Mouse (Mus musculus) CH12.LX (cell line): Measurements from ENCODE around the gene Sun1. TPM values are rescaled to one million over a fixed set of nuclear protein-coding genes. Genes with fewer than 3 reads are reported as not detected.

Experiments
- DNase-seq: peaks from one replicate; pipeline ENCODE4 v3.0.0-alpha.2; 2013; ENCODE audit errors: extremely low read depth
- H3K27ac ChIP-seq: 2 replicates; pipeline ENCODE4 v1.5.1; 2012; ENCODE audit warnings: low read depth, mild to moderate bottlenecking, control low read depth, moderate library complexity; ENCODE audit not compliant: insufficient read depth
- H3K27me3 ChIP-seq: replicated peaks from 2 replicates; pipeline ENCODE3; 2012; ENCODE audit warnings: inconsistent platforms
- H3K36me3 ChIP-seq, 2 experiments: replicated peaks in 1 of 2; 2 replicates each; pipeline versions ENCODE3 to v1.6.1; 2012; ENCODE audit warnings: inconsistent platforms in 1 of 2, low read length in 1 of 2, mild to moderate bottlenecking in 1 of 2, mixed read lengths in 1 of 2, moderate library complexity in 1 of 2; ENCODE audit not compliant: control insufficient read depth in 1 of 2, insufficient read depth in 1 of 2
- H3K4me1 ChIP-seq, 2 experiments: 2 replicates each; pipeline ENCODE4 v1.6.1; 2012; ENCODE audit warnings: inconsistent platforms in 1 of 2, moderate library complexity in 1 of 2; ENCODE audit not compliant: insufficient read depth in 2 of 2, control insufficient read depth in 1 of 2
- H3K4me2 ChIP-seq: 2 replicates; pipeline ENCODE4 v1.6.1; 2012; ENCODE audit warnings: low read depth, mild to moderate bottlenecking, control low read depth; ENCODE audit not compliant: poor library complexity, insufficient read depth, severe bottlenecking
- H3K4me3 ChIP-seq, 3 experiments: fragments of 150-350 bp in 1 of 3; sonication (generic) in 1 of 3; replicated peaks in 1 of 3; 2 replicates each; pipeline versions ENCODE3 to v1.5.1; 2011 to 2012; ENCODE audit warnings: low read depth in 2 of 3, low read length in 2 of 3, mild to moderate bottlenecking in 2 of 3, moderate library complexity in 2 of 3, control low read depth in 1 of 3, improper control_type of control experiment in 1 of 3, inconsistent platforms in 1 of 3, mixed read lengths in 1 of 3; ENCODE audit not compliant: poor library complexity in 1 of 3
- H3K79me2 ChIP-seq: replicated peaks from 2 replicates; pipeline ENCODE4 v1.6.1; 2012; ENCODE audit warnings: mild to moderate bottlenecking, moderate library complexity; ENCODE audit not compliant: control insufficient read depth, poor library complexity, insufficient read depth, severe bottlenecking; ENCODE audit errors: extremely low read depth
- H3K9ac ChIP-seq: 2 replicates; pipeline ENCODE4 v1.6.1; 2012; ENCODE audit warnings: low read depth, mild to moderate bottlenecking, control low read depth, moderate library complexity; ENCODE audit not compliant: insufficient read depth
- H3K9me3 ChIP-seq: replicated peaks from 2 replicates; pipeline ENCODE3; 2012; ENCODE audit warnings: low read length, inconsistent platforms, mixed read lengths
- CHD1 ChIP-seq: IDR thresholded peaks from 2 replicates; pipeline ENCODE4 v1.6.1; 2012; ENCODE audit warnings: low read depth, low read length, improper control_type of control experiment, inconsistent platforms
- E2F4 ChIP-seq: IDR thresholded peaks from 2 replicates; pipeline ENCODE4 v1.6.1; 2011; ENCODE audit warnings: low read depth, low read length, improper control_type of control experiment; ENCODE audit not compliant: insufficient replicate concordance
- IRF4 ChIP-seq: IDR thresholded peaks from 2 replicates; pipeline ENCODE4 v1.6.1; 2014; ENCODE audit warnings: low read depth, mild to moderate bottlenecking, inconsistent platforms, low read length, improper control_type of control experiment
- JUN ChIP-seq: IDR thresholded peaks from 2 replicates; pipeline ENCODE4 v1.6.1; 2011; ENCODE audit warnings: low read depth, mild to moderate bottlenecking, low read length, improper control_type of control experiment, moderate library complexity; ENCODE audit not compliant: insufficient read depth
- MAFK ChIP-seq: IDR thresholded peaks from 2 replicates; pipeline ENCODE4 v1.6.1; 2011; ENCODE audit warnings: low read length, improper control_type of control experiment; ENCODE audit not compliant: insufficient replicate concordance
- MEF2A ChIP-seq: IDR thresholded peaks from 2 replicates; pipeline ENCODE4 v1.6.1; 2014; ENCODE audit warnings: low read depth, mild to moderate bottlenecking, inconsistent platforms, low read length, improper control_type of control experiment, borderline replicate concordance
- NELFE ChIP-seq: IDR thresholded peaks from 2 replicates; pipeline ENCODE4 v1.6.1; 2011; ENCODE audit warnings: low read depth, low read length, improper control_type of control experiment
- SIN3A ChIP-seq: IDR thresholded peaks from 2 replicates; pipeline ENCODE4 v1.6.1; 2012; ENCODE audit warnings: low read length, improper control_type of control experiment, inconsistent platforms
- TCF12 ChIP-seq: IDR thresholded peaks from 2 replicates; pipeline ENCODE4 v1.6.1; 2014; ENCODE audit warnings: low read depth, mild to moderate bottlenecking, inconsistent platforms, low read length, improper control_type of control experiment
- dilution Hi-C: fragments of 300-500 bp; cut with MboI; formaldehyde crosslinking; loops from 2 replicates; pipeline ENCODE4 v1.14.3; 2020; ENCODE audit warnings: low sequenced_read_pairs; ENCODE audit not compliant: extremely low pct_unique_long_range_greater_than_20kb, extremely low pct_ligation_motif_present
- in situ Hi-C: fragments of 300-500 bp; cut with MboI; formaldehyde crosslinking; loops from 3 replicates; pipeline ENCODE4 v1.14.3; 2019; ENCODE audit warnings: low sequenced_read_pairs, low pct_ligation_motif_present, low pct_unique_long_range_greater_than_20kb, mixed read lengths
- polyA plus RNA-seq: library from polyadenylated mRNA; unstranded; fragments of >175 nt; gene quantifications from 2 replicates; pipeline ENCODE4 v1.2.1, GENCODE M21; 2012; ENCODE audit warnings: low read depth; ENCODE audit not compliant: insufficient read length
- total RNA-seq, 2 experiments: library from RNA; depleted of rRNA; stranded (reverse); fragments of 300-350 nt in 1 of 2; fragments of >200 nt in 1 of 2; gene quantifications; 2 replicates each; pipeline ENCODE4 v1.2.3; 2012 to 2014

Gene Sun1
- total and polyA plus RNA-seq, 3 experiments = 10.1 to 18.5 (median 12.9) TPM

GRCm38 (mm10) chr5:139257818-139258217 is 57.4 kb downstream of the Sun1 start:
- H3K9me3 ChIP-seq = no peaks in the 10 kb centered on the region
- no peak overlapping the region for H3K27ac ChIP-seq
- dilution Hi-C loops = no loop called here
- no peaks in the 10 kb centered on the region for H3K27me3 ChIP-seq
- H3K4me3 ChIP-seq = no peak overlapping the region
- H3K4me1 ChIP-seq = peaks cover 9 to 37% of the 10 kb centered on the region in 2 experiments
- H3K36me3 ChIP-seq = peaks cover 32 to 77% of the 10 kb centered on the region in 2 experiments
- no peak overlapping the region for H3K9ac ChIP-seq
- DNase-seq = no peak
- peaks cover 62% of the 10 kb centered on the region for H3K79me2 ChIP-seq
- no peak overlapping the region for H3K4me2 ChIP-seq
- in situ Hi-C loops = no loop called here
- no peak for TF ChIP-seq CHD1
- no peak for TF ChIP-seq MAFK
- TF ChIP-seq, all 38 proteins: peak for 0

DNA sequence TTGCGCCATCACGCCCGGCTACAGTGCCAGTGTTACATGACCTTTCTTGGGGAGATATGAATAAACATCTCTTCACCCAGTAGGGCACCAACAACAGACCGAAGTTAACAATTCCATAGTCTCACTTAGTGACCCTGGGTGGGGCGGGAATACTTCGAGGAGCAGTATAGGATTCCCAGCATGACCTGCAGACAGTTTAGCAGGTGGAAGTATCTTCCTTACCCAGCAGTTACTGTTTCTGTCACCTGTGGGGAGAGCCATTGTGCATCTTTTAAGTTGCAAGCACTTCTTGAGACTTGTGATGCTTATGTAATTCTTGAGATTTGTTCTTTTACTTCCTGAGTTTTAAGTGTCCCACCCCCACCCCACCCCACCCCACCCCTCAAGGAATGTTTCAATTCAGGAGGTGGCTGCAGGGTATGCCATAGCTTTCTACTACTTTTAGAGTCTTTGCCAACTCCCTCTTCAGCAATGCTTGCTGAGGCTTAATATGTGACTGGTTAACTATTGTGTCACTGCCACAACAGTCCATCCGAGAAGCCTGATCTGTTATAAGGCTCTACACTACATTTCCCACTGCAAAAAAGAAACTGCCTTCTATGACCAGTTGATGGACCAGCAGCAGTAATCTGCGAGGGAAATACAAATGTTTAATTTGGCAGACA is 58.1 kb downstream of the Sun1 start:
- no peak overlapping the region for H3K4me3 ChIP-seq
- dilution Hi-C loops (no loop called here), in situ Hi-C loops (no loop called here)
- no peak for TF ChIP-seq JUN
- no peak overlapping the region for H3K4me2 ChIP-seq
- H3K36me3 ChIP-seq = peaks cover 39 to 84% of the 10 kb centered on the region in 2 experiments
- H3K79me2 ChIP-seq = peaks cover 55% of the 10 kb centered on the region
- H3K9ac ChIP-seq = no peak overlapping the region
- H3K4me1 ChIP-seq = peaks cover 9 to 34% of the 10 kb centered on the region in 2 experiments
- H3K27ac ChIP-seq = no peak overlapping the region
- H3K9me3 ChIP-seq = no peaks in the 10 kb centered on the region
- no peaks in the 10 kb centered on the region for H3K27me3 ChIP-seq
- DNase-seq = no peak

- Histone ChIP-seq H3K79me2 (peaks cover 42% of the 10 kb centered on the region), H3K4me1 (peaks cover 2 to 22% of the 10 kb centered on the region in 2 experiments; a peak in 3 of 4 replicates), H3K4me3 (no peak overlapping the region), H3K4me2 (no peak overlapping the region), H3K9ac (no peak overlapping the region), H3K9me3 (no peaks in the 10 kb centered on the region), H3K36me3 (peaks cover 50 to 94% of the 10 kb centered on the region in 2 experiments), H3K27ac (no peak overlapping the region), H3K27me3 (no peaks in the 10 kb centered on the region)
- dilution Hi-C loops = no loop called here
- in situ Hi-C loops = no loop called here
- no peak for TF ChIP-seq IRF4
- no peak for TF ChIP-seq NELFE
- TF ChIP-seq MEF2A = no peak
- no peak for TF ChIP-seq SIN3A
- TF ChIP-seq E2F4 = no peak
- no peak for TF ChIP-seq TCF12
- TF ChIP-seq CHD1 = no peak
- DNase-seq = no peak
Measured at GRCm38 (mm10) chr5:139259853-139260252, 59.4 kb downstream of the Sun1 start.
